Mouse (Mus musculus) thymus, adult 18-20 months (tissue): Measurements from ENCODE around the gene Lypd3.
"Not testable (repeated sequence)": the region's sequence is repeated elsewhere in the genome, so short reads cannot be mapped to it uniquely, and the experiment has no call there.

Source experiments
- DNase-seq, 2 experiments: peaks; one replicate each; pipeline ENCODE4 v3.0.0; 2022; ENCODE audit warnings: mixed read lengths in 2 of 2

Gene Lypd3

DNA sequence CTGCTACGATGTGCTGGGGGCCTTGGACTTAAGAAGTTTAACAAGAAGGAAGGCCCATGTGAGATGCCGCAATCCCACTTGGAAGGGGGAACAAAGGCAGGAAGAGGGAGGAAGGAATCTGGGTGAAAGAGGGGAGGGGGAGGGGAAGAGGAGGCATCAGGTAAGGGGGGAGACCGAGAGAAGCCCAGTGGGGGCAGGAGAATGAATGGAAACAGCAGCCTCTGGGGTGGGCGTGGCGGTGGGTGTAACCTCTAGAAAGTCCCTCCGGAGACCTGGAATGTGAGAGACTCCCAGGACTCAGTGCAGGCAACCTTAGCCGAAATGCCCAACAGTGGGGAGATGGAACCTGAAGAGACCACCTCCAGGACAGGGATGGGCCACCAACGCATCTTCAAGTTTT, 28.0 kb downstream of the Lypd3 start:
- no peak for DNase-seq

DNA sequence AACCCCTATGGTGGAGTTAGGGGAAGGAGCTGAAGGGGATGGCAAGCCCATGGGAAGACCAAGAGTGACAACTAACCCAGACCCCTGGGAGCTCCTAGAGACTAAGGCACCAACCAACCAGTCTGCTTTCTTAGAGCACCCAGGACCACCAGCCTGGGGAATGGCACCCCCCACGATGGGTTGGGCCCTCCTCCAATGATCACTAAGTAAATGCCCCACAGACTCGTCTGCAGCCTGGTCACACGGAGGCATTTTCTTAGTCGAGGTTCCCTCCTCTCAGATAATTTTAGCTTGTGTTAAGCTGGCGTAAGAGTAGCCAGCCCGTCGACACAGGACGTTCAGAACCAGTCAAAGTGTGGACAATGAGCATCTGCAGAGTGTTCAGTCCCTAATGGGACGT, 28.6 kb downstream of the Lypd3 start:
- DNase-seq: no peak

DNA sequence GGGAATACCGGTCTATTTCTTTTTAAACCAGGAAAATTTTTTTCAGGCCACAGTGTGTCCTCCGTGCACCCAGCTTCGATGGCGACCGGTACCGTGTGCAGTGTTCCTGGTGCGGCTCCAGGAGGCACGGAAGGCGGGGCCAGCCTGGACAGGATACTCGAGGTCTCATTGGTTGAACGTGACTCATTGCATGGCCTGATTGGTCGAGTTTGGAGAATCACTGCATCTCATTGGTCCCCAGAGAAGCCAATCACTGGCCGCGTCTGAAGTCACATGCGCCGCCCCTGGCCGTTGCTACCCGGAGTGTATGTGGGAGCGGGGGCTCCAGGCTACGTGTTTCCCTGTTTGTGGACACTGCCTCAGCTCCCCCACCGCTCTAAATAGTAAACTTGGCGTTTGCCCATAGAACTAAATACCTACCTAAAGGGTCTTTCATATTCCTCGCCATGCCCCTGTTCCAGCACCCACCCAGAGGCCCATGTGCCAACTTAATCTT, 35.6 kb downstream of the Lypd3 start:
- DNase-seq: no peak

DNA sequence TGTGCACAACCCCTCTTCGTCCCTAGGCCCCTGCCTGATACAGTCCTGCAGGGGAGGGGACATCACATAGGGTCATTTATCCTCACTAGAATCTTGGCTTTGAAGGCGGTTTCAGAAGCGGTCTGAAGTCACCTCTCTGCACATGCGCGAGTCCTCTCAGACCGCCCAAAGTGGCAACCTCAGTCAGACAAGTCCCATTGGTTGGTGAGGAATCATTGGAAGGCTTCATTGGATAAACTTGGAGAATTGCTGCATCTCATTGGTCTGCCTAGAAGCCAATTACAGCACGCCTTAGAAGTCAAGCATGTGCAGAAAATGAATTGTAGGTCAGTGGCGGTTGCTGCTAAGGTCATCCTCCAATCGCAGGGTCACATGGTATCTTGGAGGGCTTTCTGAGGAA, 40.2 kb downstream of the Lypd3 start, which contains the start of gene Tex101:
TSS of gene Tex101 (minus strand) at position 101 of the 400 bp plus-strand sequence.
- DNase-seq: no peak

DNA sequence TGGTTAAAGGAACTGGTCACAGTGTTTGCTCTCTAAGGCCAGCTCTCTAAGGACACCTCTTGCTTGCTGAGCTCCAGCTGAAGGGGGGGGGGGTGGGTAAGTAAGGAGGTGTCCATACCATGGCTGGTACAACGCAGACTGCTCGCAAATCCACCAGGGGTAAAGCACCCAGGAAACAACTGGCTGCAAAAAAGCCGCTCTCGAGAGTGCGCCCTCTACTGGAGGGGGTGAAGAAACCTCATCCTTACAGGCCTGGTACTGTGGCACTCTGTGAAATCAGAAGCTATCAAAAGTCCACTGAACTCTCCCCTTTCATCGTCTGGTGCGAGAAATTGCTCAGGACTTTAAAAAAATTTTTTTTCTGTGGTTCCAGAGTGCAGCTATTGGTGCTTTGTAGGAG, 47.8 kb downstream of the Lypd3 start:
- DNase-seq: not testable (repeated sequence)

DNA sequence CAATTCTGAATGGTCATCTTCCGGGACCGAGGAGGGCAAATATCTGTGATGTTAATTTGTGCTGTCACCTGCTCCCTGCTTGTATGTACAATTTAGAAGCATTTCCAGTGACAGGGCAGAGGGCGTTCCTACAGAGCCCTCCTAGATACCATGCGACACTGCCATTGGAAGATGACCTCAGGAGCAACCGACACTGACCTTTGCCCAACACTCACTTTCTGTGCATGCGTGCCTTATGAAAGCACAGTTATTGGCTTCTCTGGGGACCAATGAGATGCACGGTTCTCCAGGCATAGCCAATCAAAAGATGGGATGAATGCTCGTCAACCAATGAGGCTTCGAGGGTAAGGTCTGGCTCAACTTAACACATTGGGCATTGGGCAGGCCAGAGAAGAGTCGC, 51.2 kb downstream of the Lypd3 start:
- DNase-seq: not testable (repeated sequence)
